Mouse (Mus musculus) midbrain, embryonic 15.5 days (tissue): ENCODE data around the gene Ttc8. TPM values are rescaled to one million over a fixed set of nuclear protein-coding genes. Genes with fewer than 3 reads are reported as not detected.

Experiments used
- ATAC-seq: fragments of 200-750 bp; cut with Nextera tagmentation; replicated peaks from 2 replicates; pipeline ENCODE4 v1.8.0; 2017; ENCODE audit warnings: moderate TSS enrichment
- H3K27ac ChIP-seq: fragments of 300-500 bp; sonication (generic); 2 replicates; pipeline ENCODE4 v1.5.1; 2015; ENCODE audit warnings: mild to moderate bottlenecking, inconsistent platforms
- H3K27me3 ChIP-seq: fragments of 300-500 bp; sonication (generic); replicated peaks from 2 replicates; pipeline ENCODE4 v1.6.1; 2015; ENCODE audit warnings: inconsistent platforms
- H3K36me3 ChIP-seq: fragments of 300-500 bp; sonication (generic); replicated peaks from 2 replicates; pipeline ENCODE4 v1.6.1; 2015; ENCODE audit warnings: inconsistent platforms
- H3K4me1 ChIP-seq: fragments of 300-500 bp; sonication (generic); 2 replicates; pipeline ENCODE4 v1.6.1; 2015; ENCODE audit warnings: inconsistent platforms
- H3K4me2 ChIP-seq: fragments of 300-500 bp; sonication (generic); 2 replicates; pipeline ENCODE4 v1.6.1; 2015; ENCODE audit warnings: inconsistent platforms, mild to moderate bottlenecking, moderate library complexity
- H3K4me3 ChIP-seq: fragments of 300-500 bp; sonication (generic); 2 replicates; pipeline ENCODE4 v1.5.1; 2015; ENCODE audit warnings: mild to moderate bottlenecking, inconsistent platforms
- H3K9ac ChIP-seq: fragments of 300-500 bp; sonication (generic); 2 replicates; pipeline ENCODE4 v1.6.1; 2015; ENCODE audit warnings: mild to moderate bottlenecking, inconsistent platforms
- H3K9me3 ChIP-seq: fragments of 300-500 bp; sonication (generic); 2 replicates; pipeline ENCODE4 v1.6.1; 2016; ENCODE audit warnings: inconsistent platforms
- WGBS: fragments of 180-500 bp; shearing (Covaris S2); methylation state at CpG from one replicate; pipeline ENCODE4 v1.1.7; 2015; ENCODE audit warnings: mixed read lengths; 5-methylcytosine and 5-hydroxymethylcytosine counted together
- polyA plus RNA-seq: library from polyadenylated mRNA; unstranded; fragments of >200 nt; fragmentation: Nextera tagmentation; extraction: Ambion mirVana; gene quantifications from 2 replicates; pipeline ENCODE4 v1.2.1, GENCODE M21; 2015

The Ttc8 gene
- polyA plus RNA-seq, 1 experiment from 2014 or later, result 36.8 TPM

DNA sequence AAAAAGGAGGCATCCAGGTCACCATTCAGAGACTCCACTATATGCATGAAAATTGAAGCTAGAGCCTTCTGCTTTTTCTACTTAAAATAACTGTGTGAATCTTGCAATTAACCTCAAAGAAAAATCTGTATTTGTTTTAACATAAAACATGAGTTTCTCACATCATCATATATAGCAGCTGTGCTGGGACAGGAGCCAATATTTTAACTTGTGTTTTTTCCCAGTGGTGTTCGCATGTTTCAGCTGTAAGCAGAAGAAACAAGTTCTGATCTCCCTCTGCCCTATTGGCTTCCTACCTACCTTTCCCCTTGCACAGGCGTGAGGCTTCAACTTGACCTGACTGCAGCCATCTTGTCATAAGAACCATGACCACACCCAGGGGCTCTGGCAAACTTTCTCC is 64.4 kb downstream of the Ttc8 start:
- H3K36me3 ChIP-seq, result peaks cover 10% of the 10 kb centered on the region; the same call in 1 of the 2 replicates
- no peak overlapping the region for H3K4me3 ChIP-seq
- no peaks in the 10 kb centered on the region for H3K4me1 ChIP-seq
- no peaks in the 10 kb centered on the region for H3K9me3 ChIP-seq
- 94% methylated on average over 2 of the region's 2 CpGs for WGBS
- H3K27ac ChIP-seq, result no peak overlapping the region
- no peaks in the 10 kb centered on the region for H3K27me3 ChIP-seq
- H3K4me2 ChIP-seq, result no peak overlapping the region
- no peak for ATAC-seq
- H3K9ac ChIP-seq, result no peak overlapping the region

DNA sequence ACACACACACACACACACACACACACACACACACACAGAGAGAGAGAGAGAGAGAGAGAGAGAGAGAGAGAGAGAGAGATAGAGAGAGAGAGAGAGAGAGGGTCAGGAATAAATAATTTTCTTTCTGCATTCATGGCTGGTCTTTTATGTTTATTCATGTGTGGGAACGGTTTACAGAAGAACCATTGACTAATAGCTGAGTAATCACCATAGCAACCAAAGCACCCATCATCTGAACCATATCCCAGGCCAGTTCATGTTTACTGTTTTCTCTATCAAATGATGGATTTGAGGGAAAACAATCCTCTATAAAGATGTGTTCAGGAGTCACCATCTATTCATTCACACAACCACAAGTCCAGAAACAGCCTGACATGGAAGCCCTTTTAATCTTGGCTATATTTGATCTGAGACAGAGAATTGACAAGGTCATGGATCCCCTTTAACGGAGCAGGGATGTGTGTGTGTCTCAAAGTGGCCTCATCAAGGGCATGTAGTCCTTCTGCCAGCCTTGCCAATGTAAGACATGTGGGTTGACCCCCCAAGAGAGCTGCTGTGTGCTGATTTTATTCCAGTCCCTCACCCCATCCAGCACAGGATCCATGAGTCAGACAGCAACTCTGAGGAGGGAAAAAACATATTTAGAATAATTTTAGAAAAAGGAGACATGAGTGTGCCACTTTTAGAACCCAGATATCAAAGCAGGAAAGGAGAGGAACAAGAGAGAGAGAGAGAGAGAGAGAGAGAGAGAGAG is 70.9 kb downstream of the Ttc8 start:
- peaks cover 13% of the 10 kb centered on the region for H3K4me1 ChIP-seq
- H3K4me2 ChIP-seq, result no peak overlapping the region
- H3K36me3 ChIP-seq, result no peaks in the 10 kb centered on the region
- ATAC-seq, result peak; percentile 59
- no peak overlapping the region for H3K9ac ChIP-seq
- H3K27ac ChIP-seq, result peak overlapping the region; percentile 62
- WGBS, result 15% methylated on average over 2 of the region's 2 CpGs
- no peaks in the 10 kb centered on the region for H3K9me3 ChIP-seq
- no peak overlapping the region for H3K4me3 ChIP-seq
- no peaks in the 10 kb centered on the region for H3K27me3 ChIP-seq

DNA sequence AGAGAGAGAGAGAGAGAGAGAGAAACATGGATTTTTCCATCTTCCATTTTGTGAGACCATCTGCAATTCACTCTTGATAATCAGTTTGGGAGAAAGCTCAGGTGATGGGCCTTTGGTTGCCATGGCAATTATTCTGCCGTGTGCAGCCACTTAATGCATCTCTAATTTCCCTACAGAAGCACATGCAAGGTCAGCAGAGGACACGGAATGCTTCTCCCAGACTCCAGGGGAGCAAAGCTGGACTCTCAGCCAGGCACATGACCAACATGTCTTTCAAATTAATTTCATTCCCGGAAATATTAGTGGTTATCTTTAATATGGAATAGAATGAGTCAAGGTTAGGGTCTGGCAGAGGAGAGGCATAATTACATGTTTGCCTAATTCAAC is 71.4 kb downstream of the Ttc8 start:
- Histone ChIP-seq H3K27ac (peak overlapping the region; percentile 62), H3K4me2 (no peak overlapping the region), H3K36me3 (no peaks in the 10 kb centered on the region), H3K4me1 (peaks cover 19% of the 10 kb centered on the region), H3K27me3 (no peaks in the 10 kb centered on the region), H3K4me3 (no peak overlapping the region), H3K9ac (no peak overlapping the region), H3K9me3 (no peaks in the 10 kb centered on the region)
- WGBS, result 33% methylated on average over 3 of the region's 3 CpGs
- ATAC-seq, result peak; percentile 72

DNA sequence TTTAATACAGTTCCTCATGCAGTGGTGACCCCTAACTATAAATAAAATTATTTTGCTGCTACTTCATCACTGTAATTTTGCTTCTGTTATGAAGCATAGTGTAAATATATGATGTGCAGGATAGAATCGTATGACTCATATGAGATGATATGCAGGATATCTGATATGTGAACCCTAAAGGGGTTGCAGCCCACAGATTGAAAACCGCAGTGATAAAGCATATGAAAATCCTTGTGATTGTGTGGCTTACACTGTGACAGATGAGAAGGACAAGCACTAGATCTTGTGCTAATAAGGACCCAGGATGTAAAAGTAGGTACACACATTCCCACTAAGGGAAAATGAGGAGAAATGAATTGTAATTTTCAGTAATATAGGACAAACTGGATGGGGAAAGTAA is 73.4 kb downstream of the Ttc8 start:
- H3K4me2 ChIP-seq, result no peak overlapping the region
- H3K9ac ChIP-seq, result no peak overlapping the region
- H3K9me3 ChIP-seq, result no peaks in the 10 kb centered on the region
- no peaks in the 10 kb centered on the region for H3K27me3 ChIP-seq
- H3K36me3 ChIP-seq, result no peaks in the 10 kb centered on the region
- H3K27ac ChIP-seq, result no peak overlapping the region
- no peak for ATAC-seq
- H3K4me1 ChIP-seq, result peaks cover 19% of the 10 kb centered on the region
- WGBS, result 90% methylated on average over 2 of the region's 2 CpGs
- H3K4me3 ChIP-seq, result no peak overlapping the region

DNA sequence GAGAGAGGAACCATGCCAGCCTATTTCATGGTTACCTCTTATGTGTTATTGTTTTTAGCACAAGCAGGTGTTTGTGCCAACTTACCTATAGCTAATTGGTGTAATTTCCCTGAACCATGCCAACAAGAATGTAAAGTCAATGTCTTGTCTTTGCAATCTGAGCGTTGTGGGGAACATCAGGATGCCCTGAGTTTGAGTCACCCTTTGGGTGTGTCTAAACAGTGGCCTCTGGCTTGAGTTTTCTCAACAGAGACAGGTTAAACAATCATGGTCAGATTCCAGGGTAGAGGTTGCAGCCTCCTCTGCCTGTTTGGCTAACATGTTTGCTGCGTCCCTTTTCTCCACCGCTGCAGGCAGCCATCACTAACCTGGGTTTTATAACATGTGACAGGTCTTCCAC is 74.0 kb downstream of the Ttc8 start:
- Histone ChIP-seq H3K9ac (no peak overlapping the region), H3K9me3 (no peaks in the 10 kb centered on the region), H3K27ac (no peak overlapping the region), H3K4me1 (peaks cover 19% of the 10 kb centered on the region), H3K27me3 (no peaks in the 10 kb centered on the region), H3K4me2 (no peak overlapping the region), H3K36me3 (no peaks in the 10 kb centered on the region), H3K4me3 (no peak overlapping the region)
- whole genome bisulfite sequencing, result 76% methylated on average over 3 of the region's 3 CpGs
- ATAC-seq, result no peak

DNA sequence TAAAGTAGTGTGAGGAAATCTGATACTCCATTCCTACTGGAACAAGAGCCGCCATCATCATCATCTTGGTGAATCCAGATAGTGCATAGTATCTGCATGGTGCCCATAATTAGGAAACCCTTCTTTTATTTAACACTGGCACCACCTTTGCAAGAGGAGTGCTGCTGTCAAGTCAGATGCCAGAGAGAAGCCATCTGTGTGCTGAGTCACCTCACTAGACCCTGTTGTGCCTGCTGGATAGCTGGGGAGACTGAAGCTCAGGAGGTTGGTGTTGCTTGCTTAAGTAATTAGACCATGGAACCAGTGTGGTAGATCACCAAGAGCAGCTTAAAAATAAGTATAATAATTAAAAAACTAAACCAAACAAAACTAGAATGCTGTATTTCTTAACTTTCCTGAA is 75.5 kb downstream of the Ttc8 start:
- 95% methylated on average over 1 of the region's 1 CpGs for WGBS
- no peak overlapping the region for H3K4me3 ChIP-seq
- H3K27ac ChIP-seq, result no peak overlapping the region
- H3K27me3 ChIP-seq, result no peaks in the 10 kb centered on the region
- no peaks in the 10 kb centered on the region for H3K36me3 ChIP-seq
- no peaks in the 10 kb centered on the region for H3K9me3 ChIP-seq
- no peak overlapping the region for H3K4me2 ChIP-seq
- H3K9ac ChIP-seq, result no peak overlapping the region
- peaks cover 16% of the 10 kb centered on the region for H3K4me1 ChIP-seq
- ATAC-seq, result no peak

DNA sequence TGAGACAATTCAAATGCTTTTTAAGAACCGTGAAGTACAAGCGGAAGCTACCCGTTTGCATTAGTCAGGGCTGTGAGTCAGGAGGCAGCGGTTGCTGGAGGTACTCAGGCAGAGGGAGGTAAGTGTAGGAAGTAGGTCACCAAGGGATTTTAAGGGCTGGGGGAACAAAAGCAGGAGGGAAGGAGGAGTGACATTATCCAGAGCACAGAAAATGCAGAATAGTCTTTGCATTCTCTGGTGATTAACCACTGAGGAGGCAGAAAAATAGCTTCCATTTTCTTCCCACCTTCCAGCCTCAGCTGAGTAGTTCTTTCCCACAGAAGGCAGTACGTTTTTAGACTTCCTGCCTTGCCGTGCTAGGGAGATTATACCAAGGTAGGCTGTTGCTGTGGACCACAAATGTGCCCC is 76.2 kb downstream of the Ttc8 start:
- no peak overlapping the region for H3K4me2 ChIP-seq
- H3K27me3 ChIP-seq, result no peaks in the 10 kb centered on the region
- no peak overlapping the region for H3K9ac ChIP-seq
- H3K4me1 ChIP-seq, result peaks cover 10% of the 10 kb centered on the region; the same call in 1 of the 2 replicates
- no peaks in the 10 kb centered on the region for H3K9me3 ChIP-seq
- no peak overlapping the region for H3K4me3 ChIP-seq
- H3K36me3 ChIP-seq, result no peaks in the 10 kb centered on the region
- WGBS, result 14% methylated on average over 6 of the region's 6 CpGs
- no peak for ATAC-seq
- H3K27ac ChIP-seq, result peak overlapping the region; percentile 14

DNA sequence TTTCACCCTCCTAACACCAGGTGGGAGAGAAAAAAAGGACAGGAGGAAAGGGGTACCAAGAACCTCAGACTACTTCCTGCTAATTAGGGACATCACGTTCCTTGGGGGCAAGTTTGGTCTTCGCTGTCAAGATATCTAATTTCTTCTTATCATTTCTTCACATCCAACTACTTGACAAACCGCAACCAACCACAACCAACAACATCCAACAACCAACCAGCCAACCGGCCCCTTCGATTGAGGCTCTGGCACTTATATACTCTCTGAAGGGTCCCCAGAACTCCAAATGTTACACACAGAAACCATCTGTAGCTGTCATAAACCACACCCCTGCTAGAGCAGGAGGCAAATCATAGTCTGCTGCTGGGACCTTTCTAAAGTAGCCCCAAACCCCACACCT is 76.7 kb downstream of the Ttc8 start:
- H3K9me3 ChIP-seq, result no peaks in the 10 kb centered on the region
- no peak overlapping the region for H3K9ac ChIP-seq
- 93% methylated on average over 5 of the region's 5 CpGs for WGBS
- no peak overlapping the region for H3K4me2 ChIP-seq
- no peaks in the 10 kb centered on the region for H3K36me3 ChIP-seq
- H3K27me3 ChIP-seq, result no peaks in the 10 kb centered on the region
- H3K4me3 ChIP-seq, result no peak overlapping the region
- ATAC-seq, result no peak
- peak overlapping the region; percentile 14; the same call in 1 of the 2 replicates for H3K27ac ChIP-seq
- H3K4me1 ChIP-seq, result peaks cover 7% of the 10 kb centered on the region; the same call in 1 of the 2 replicates

DNA sequence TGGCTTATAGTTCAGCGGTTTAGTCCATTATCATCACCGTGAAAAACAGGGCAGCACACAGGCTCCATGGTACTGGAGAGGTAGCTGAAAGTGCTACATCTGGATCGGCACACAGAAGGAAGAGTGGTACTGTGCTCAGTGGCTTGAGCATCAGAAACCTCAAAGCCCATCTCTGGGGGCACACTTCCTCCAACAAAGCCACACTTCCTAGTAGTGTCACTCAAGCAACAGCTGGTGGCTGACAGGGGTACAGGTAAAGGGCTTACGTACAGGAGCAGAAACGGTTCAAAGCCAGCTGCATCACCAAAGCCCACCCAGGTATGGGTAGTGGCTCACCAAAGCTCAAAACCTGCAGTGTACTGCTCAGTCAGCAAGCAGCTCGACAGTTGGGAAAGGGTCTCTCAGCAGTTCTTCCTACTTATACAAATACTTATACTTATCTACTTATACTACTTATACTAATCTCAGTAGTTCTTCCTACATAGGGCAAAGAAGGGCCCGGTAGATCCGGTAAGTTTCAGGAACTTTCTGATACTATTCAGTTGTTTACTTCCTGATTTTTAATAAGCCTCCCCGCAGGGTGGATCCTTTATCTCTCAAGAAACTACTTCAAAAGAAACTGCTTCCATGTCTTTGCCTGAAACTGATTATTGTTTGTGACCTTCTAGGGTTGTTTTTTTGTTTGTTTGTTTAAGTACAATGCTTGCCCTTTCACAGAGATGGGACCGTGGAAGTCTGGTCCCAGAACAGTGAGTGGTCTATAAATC is 78.5 kb downstream of the Ttc8 start:
- no peak overlapping the region for H3K9ac ChIP-seq
- H3K4me3 ChIP-seq, result no peak overlapping the region
- WGBS, result 88% methylated on average over 10 of the region's 10 CpGs
- H3K27me3 ChIP-seq, result no peaks in the 10 kb centered on the region
- H3K4me2 ChIP-seq, result no peak overlapping the region
- H3K36me3 ChIP-seq, result no peaks in the 10 kb centered on the region
- no peak for ATAC-seq
- no peak overlapping the region for H3K27ac ChIP-seq
- peaks cover 6% of the 10 kb centered on the region; the same call in 1 of the 2 replicates for H3K4me1 ChIP-seq
- no peaks in the 10 kb centered on the region for H3K9me3 ChIP-seq

DNA sequence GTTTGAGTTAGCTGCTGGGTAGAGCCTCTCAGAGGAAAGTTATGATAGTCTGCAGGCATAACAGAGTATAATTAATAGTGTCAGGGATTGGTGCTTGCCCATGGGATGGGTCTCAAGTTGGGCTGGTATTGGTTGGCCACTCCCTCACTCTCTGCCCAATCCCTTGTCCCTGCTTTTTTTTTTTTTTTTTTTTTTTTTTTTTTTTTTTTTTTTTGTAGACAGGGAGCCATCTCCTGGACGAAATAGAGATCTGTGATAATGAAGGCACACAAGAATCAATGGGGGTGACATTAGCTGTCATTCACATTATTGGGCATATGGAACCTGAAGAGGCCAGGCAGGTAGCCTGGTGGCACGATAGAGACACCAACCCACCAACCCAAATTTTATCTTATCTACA is 79.9 kb downstream of the Ttc8 start:
- H3K4me2 ChIP-seq, result no peak overlapping the region
- WGBS, result 83% methylated on average over 2 of the region's 2 CpGs
- no peak overlapping the region for H3K27ac ChIP-seq
- no peaks in the 10 kb centered on the region for H3K27me3 ChIP-seq
- no peak overlapping the region for H3K4me3 ChIP-seq
- no peak for ATAC-seq
- no peaks in the 10 kb centered on the region for H3K9me3 ChIP-seq
- no peaks in the 10 kb centered on the region for H3K36me3 ChIP-seq
- H3K4me1 ChIP-seq, result peaks cover 6% of the 10 kb centered on the region; the same call in 1 of the 2 replicates
- no peak overlapping the region for H3K9ac ChIP-seq

DNA sequence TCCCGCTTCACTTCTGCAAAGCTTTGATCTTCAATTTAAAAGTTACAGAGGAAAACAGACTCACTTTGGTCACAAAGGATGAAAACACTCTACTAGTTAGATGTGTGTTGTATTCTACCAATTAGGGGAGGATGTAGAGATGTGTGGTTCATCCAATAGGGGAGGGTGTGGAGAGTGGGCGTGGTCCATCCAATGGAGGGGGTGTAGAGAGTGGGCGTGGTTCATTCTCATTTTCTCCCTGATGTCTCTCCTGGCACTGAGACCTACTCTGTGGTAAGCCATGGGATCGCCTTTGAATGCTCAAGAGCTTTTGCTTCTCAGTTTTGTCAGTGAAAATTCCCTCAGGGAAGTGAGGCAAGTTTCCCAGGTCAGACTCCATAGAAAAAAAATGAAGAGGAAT is 82.7 kb downstream of the Ttc8 start:
- no peak for ATAC-seq
- Histone ChIP-seq H3K9ac (no peak overlapping the region), H3K4me2 (no peak overlapping the region), H3K27me3 (no peaks in the 10 kb centered on the region), H3K4me1 (no peaks in the 10 kb centered on the region), H3K9me3 (no peaks in the 10 kb centered on the region), H3K36me3 (no peaks in the 10 kb centered on the region), H3K4me3 (no peak overlapping the region), H3K27ac (no peak overlapping the region)
- 78% methylated on average over 4 of the region's 4 CpGs for WGBS

DNA sequence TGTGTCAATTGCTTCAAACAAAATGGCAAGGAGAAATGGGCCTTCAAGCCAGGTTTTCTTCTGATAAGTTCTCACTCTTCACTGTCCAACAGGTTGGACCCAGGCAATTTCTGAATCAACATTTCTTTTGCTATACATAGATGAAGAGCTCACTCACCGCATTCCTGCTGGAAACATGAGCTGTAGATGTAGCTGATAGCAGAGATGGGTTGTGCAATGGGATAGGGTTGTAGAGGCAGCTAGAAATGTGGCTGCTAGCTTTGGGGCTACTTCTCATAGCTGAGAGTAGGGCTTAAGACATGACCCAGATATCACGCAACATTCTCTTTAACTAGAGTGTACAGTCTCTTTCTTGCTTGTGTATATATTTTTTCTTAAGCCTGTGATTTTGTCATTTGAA is 84.4 kb downstream of the Ttc8 start:
- no peak for ATAC-seq
- Histone ChIP-seq H3K4me2 (no peak overlapping the region), H3K27ac (no peak overlapping the region), H3K4me1 (peaks cover 9% of the 10 kb centered on the region), H3K9ac (no peak overlapping the region), H3K27me3 (no peaks in the 10 kb centered on the region), H3K9me3 (no peaks in the 10 kb centered on the region), H3K4me3 (no peak overlapping the region), H3K36me3 (no peaks in the 10 kb centered on the region)
- WGBS, result 97% methylated on average over 2 of the region's 2 CpGs

DNA sequence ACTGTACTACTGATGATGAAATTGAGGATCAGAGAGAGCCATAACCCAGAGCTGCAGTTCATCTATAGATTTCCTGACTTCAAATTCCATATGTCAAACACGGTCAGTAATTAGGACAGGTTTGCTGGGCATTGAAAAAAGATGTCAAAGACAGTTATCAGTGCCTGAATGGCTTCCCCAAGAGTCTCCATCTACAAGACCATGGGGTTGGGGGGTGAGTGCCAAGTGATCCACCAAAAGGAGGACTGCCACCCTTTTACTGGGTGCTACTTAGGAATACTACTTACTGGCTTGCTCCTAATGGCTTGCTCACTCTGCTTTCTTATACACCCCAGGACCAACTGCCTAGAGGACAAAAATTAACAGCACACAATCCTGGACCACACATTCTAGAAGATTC is 88.4 kb downstream of the Ttc8 start:
- ATAC-seq, result no peak
- H3K4me2 ChIP-seq, result no peak overlapping the region
- 0 out of 2 replicates have a peak overlapping the region, but pooled peaks have one; percentile 15 for H3K27ac ChIP-seq
- H3K27me3 ChIP-seq, result no peaks in the 10 kb centered on the region
- no peaks in the 10 kb centered on the region for H3K9me3 ChIP-seq
- WGBS, result 71% methylated on average over 1 of the region's 1 CpGs
- H3K9ac ChIP-seq, result no peak overlapping the region
- H3K4me1 ChIP-seq, result peaks cover 34% of the 10 kb centered on the region
- no peaks in the 10 kb centered on the region for H3K36me3 ChIP-seq
- H3K4me3 ChIP-seq, result no peak overlapping the region
